Mouse (Mus musculus) hindbrain, embryonic 10.5 days (tissue): ENCODE measurements around the gene Xdh. TPM values are rescaled to one million over a fixed set of nuclear protein-coding genes. Genes with fewer than 3 reads are reported as not detected.

Source experiments
- DNase-seq: peaks from one replicate; pipeline ENCODE4 v3.0.0-alpha.2; 2017; ENCODE audit warnings: low spot score
- H3K27ac ChIP-seq: fragments of 300-500 bp; sonication (generic); 2 replicates; pipeline ENCODE4 v1.5.1; 2016; ENCODE audit warnings: mild to moderate bottlenecking, moderate library complexity
- H3K27me3 ChIP-seq: fragments of 300-500 bp; sonication (generic); 2 replicates; pipeline ENCODE4 v1.6.1; 2016; ENCODE audit warnings: mild to moderate bottlenecking; ENCODE audit not compliant: poor library complexity, insufficient read depth, severe bottlenecking
- H3K36me3 ChIP-seq: fragments of 300-500 bp; sonication (generic); 2 replicates; pipeline ENCODE4 v1.6.1; 2016; ENCODE audit warnings: mild to moderate bottlenecking, moderate library complexity
- H3K4me1 ChIP-seq: fragments of 300-500 bp; sonication (generic); replicated peaks from 2 replicates; pipeline ENCODE4 v1.6.1; 2016; ENCODE audit warnings: mild to moderate bottlenecking
- H3K4me3 ChIP-seq: fragments of 300-500 bp; sonication (generic); 2 replicates; pipeline ENCODE4 v1.5.1; 2016; ENCODE audit warnings: mild to moderate bottlenecking, moderate library complexity
- H3K9me3 ChIP-seq: fragments of 300-500 bp; sonication (generic); 2 replicates; pipeline ENCODE4 v1.6.1; 2016; ENCODE audit warnings: mild to moderate bottlenecking, moderate library complexity
- WGBS: fragments of 180-500 bp; shearing (Covaris S2); methylation state at CpG from one replicate; pipeline ENCODE4 v1.1.7; 2016; 5-methylcytosine and 5-hydroxymethylcytosine counted together
- polyA plus RNA-seq: library from polyadenylated mRNA; unstranded; fragments of >200 nt; fragmentation: Nextera tagmentation; extraction: Ambion mirVana; gene quantifications from 2 replicates; pipeline ENCODE4 v1.2.1, GENCODE M21; 2016

The Xdh gene
- polyA plus RNA-seq, 1 experiment from 2014 or later = 0.22 TPM

DNA sequence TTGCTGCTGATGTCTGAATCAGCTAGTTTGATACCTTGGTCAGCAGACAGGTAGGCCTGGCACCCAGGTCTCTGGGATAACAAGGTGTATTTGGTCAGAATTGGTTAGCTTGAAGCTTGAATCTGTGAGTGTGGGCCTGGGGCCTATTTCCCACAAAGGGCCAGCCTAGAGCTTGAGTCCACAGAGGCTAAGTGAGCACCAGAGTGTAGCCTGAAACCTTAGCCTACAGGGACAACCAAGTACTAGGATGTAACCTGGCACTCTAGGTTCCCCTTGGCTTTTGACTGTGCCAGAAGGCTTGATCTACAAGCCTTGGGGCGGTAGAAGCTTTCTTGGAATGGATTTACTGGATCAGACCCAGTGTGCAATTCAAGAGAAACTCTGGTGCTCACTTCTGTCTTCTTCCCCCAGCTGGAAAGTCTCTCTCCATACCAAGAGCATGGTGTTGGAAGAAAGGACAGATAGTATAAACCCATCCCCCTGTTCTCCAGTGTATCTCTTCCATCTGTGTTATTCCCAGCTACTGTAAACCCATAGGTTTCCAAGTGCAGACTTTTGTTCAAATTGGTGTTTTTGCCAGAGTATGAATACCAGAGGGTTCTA lies 11.9 kb upstream of the Xdh start:
- H3K36me3 ChIP-seq = no peaks in the 10 kb centered on the region
- 98% methylated on average over 1 of the region's 1 CpGs for WGBS

GRCm38 (mm10) chr17:73960745-73961144 lies 10.7 kb upstream of the Xdh start:
- 89% methylated on average over 4 of the region's 4 CpGs for WGBS
- H3K4me3 ChIP-seq = no peak overlapping the region
- DNase-seq = no peak
- H3K27ac ChIP-seq = no peak overlapping the region
- H3K27me3 ChIP-seq = no peaks in the 10 kb centered on the region
- no peaks in the 10 kb centered on the region for H3K4me1 ChIP-seq
- no peaks in the 10 kb centered on the region for H3K36me3 ChIP-seq
- H3K9me3 ChIP-seq = no peaks in the 10 kb centered on the region

More for the DNA sequence above, 11.9 kb upstream of the Xdh start:
- Histone ChIP-seq H3K4me3 (no peak overlapping the region), H3K27ac (no peak overlapping the region), H3K9me3 (no peaks in the 10 kb centered on the region), H3K27me3 (no peaks in the 10 kb centered on the region), H3K4me1 (no peaks in the 10 kb centered on the region)
- no peak for DNase-seq

DNA sequence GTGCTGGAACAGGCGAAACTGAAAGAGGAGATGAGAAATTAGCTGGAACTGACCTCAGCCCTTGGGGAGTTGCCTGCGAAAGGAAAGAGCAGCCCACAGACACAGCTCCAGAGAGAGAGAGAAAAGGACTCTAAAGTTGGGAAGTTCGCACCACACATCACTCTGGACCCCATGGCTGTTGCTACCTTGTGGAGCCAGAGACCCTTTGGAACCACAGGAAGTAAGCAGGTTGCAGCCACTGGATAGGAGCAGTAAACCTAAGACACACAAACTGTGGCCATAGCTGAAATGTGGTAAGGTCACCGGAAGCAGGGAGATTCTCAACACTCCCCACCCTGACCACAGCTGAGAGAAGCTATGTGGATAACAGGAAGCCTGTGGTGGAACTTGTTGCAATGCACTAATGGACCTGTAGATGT lies 2.1 kb upstream of the Xdh start:
- 80% methylated on average over 4 of the region's 4 CpGs for WGBS
- Histone ChIP-seq H3K9me3 (no peaks in the 10 kb centered on the region), H3K4me1 (no peaks in the 10 kb centered on the region), H3K4me3 (no peak overlapping the region), H3K36me3 (no peaks in the 10 kb centered on the region), H3K27me3 (no peaks in the 10 kb centered on the region), H3K27ac (no peak overlapping the region)
- DNase-seq = no peak

DNA sequence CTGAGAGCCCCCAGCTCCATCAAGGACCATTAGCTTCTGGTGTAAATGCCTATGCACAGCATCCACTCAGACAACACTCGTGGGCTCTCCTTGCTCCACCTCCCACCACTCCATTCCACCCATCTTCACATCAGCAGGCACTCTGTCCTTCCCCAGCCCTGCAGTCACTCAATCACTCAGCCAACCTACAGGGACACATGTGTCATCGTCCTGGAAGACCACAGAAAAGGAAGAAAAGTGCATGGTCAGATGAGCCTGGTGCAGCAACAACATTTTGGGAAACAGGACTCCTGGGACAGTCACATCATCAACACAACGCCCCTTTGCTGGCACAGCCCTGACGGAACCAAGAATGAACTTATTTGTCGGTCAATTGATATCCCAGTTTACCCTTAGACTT lies 974 bp upstream of the Xdh start:
- WGBS = 83% methylated on average over 5 of the region's 5 CpGs
- no peaks in the 10 kb centered on the region for H3K27me3 ChIP-seq
- no peaks in the 10 kb centered on the region for H3K36me3 ChIP-seq
- no peaks in the 10 kb centered on the region for H3K4me1 ChIP-seq
- no peak for DNase-seq
- no peak overlapping the region for H3K27ac ChIP-seq
- H3K4me3 ChIP-seq = no peak overlapping the region
- no peaks in the 10 kb centered on the region for H3K9me3 ChIP-seq

GRCm38 (mm10) chr17:73949498-73949897 lies 498 bp downstream of the Xdh start:
- no peak for DNase-seq
- no peaks in the 10 kb centered on the region for H3K4me1 ChIP-seq
- no peaks in the 10 kb centered on the region for H3K27me3 ChIP-seq
- H3K27ac ChIP-seq = no peak overlapping the region
- WGBS = 83% methylated on average over 4 of the region's 4 CpGs
- H3K36me3 ChIP-seq = no peaks in the 10 kb centered on the region
- H3K9me3 ChIP-seq = no peaks in the 10 kb centered on the region
- H3K4me3 ChIP-seq = no peak overlapping the region

DNA sequence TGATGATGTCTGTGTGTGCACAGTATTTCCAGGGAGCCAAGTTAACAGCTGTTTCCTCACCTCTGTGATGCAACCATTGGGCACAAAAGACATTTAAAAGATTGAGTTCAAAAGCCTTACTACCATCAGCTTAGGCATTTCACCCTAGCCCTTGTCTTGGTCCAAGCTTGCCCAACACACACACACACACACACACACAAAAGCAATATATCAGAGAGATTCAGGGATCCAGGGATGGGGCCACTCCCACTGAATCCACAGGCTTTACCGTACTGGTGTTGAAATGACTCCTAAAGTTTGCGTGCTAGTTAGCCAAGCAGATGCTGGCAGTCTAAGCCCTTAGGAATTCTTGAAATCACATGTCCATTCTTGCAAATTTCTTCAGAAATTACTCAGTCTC lies 1.2 kb downstream of the Xdh start:
- Histone ChIP-seq H3K4me1 (no peaks in the 10 kb centered on the region), H3K27me3 (no peaks in the 10 kb centered on the region), H3K4me3 (no peak overlapping the region), H3K27ac (no peak overlapping the region), H3K9me3 (no peaks in the 10 kb centered on the region), H3K36me3 (no peaks in the 10 kb centered on the region)
- 93% methylated on average over 2 of the region's 2 CpGs for WGBS
- DNase-seq = no peak

GRCm38 (mm10) chr17:73948039-73948438 lies 2.0 kb downstream of the Xdh start:
- H3K36me3 ChIP-seq = no peaks in the 10 kb centered on the region
- no peaks in the 10 kb centered on the region for H3K9me3 ChIP-seq
- H3K4me1 ChIP-seq = no peaks in the 10 kb centered on the region
- H3K4me3 ChIP-seq = no peak overlapping the region
- no peak overlapping the region for H3K27ac ChIP-seq
- 94% methylated on average over 3 of the region's 3 CpGs for WGBS
- DNase-seq = no peak
- H3K27me3 ChIP-seq = no peaks in the 10 kb centered on the region

GRCm38 (mm10) chr17:73946856-73947255 lies 3.1 kb downstream of the Xdh start:
- no peak overlapping the region for H3K27ac ChIP-seq
- H3K27me3 ChIP-seq = no peaks in the 10 kb centered on the region
- 84% methylated on average over 5 of the region's 5 CpGs for WGBS
- no peaks in the 10 kb centered on the region for H3K4me1 ChIP-seq
- H3K36me3 ChIP-seq = no peaks in the 10 kb centered on the region
- H3K4me3 ChIP-seq = no peak overlapping the region
- H3K9me3 ChIP-seq = no peaks in the 10 kb centered on the region
- DNase-seq = no peak

GRCm38 (mm10) chr17:73944661-73945060 lies 5.3 kb downstream of the Xdh start:
- Histone ChIP-seq H3K36me3 (no peaks in the 10 kb centered on the region), H3K27me3 (no peaks in the 10 kb centered on the region), H3K4me1 (no peaks in the 10 kb centered on the region), H3K9me3 (no peaks in the 10 kb centered on the region), H3K4me3 (no peak overlapping the region), H3K27ac (no peak overlapping the region)
- WGBS = 86% methylated on average over 5 of the region's 5 CpGs
- DNase-seq = no peak

DNA sequence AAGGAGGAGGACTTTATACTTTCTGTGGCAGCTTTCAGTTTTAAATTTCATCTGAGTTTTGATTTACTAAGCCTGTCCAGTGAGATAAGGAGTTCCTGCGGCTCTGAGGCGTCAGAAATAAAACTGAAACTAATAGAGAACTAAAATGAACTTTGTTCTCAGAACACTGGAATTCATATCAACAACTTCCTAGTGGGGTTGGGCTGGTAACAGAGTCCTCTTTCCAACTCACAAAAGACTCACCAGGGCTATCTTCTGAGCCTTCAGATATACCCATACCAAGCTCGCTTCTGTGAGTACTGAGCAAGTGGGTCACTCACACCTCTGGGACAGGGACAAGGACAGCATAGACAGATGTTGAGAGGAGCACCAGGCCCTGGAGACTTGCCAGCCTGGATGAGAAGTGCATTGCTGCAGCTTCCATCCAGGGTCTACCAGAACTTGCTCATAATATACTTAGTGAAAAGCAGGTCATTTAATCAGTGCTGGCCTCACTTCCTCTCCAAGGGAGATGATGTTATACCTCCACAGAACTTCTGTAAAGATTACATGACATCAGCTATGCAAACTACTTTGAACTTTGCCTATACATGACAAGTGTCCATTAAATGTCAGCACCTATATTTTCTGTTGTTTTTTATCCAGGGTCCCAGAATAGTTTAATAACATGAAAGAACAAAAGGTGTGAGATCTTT lies 7.6 kb downstream of the Xdh start:
- 89% methylated on average over 3 of the region's 3 CpGs for WGBS
- Histone ChIP-seq H3K36me3 (no peaks in the 10 kb centered on the region), H3K4me3 (no peak overlapping the region), H3K4me1 (no peaks in the 10 kb centered on the region), H3K9me3 (no peaks in the 10 kb centered on the region), H3K27ac (no peak overlapping the region), H3K27me3 (no peaks in the 10 kb centered on the region)
- DNase-seq = no peak

GRCm38 (mm10) chr17:73941816-73942215 lies 8.2 kb downstream of the Xdh start:
- H3K4me1 ChIP-seq = no peaks in the 10 kb centered on the region

GRCm38 (mm10) chr17:73937073-73937472 lies 12.9 kb downstream of the Xdh start:
- H3K27ac ChIP-seq = no peak overlapping the region
- H3K36me3 ChIP-seq = no peaks in the 10 kb centered on the region
- DNase-seq = no peak
- no peak overlapping the region for H3K4me3 ChIP-seq
- H3K4me1 ChIP-seq = no peaks in the 10 kb centered on the region
- no peaks in the 10 kb centered on the region for H3K9me3 ChIP-seq
- H3K27me3 ChIP-seq = no peaks in the 10 kb centered on the region
- WGBS = 84% methylated on average over 7 of the region's 7 CpGs

More at GRCm38 (mm10) chr17:73941816-73942215, 8.2 kb downstream of the Xdh start:
- no peaks in the 10 kb centered on the region for H3K27me3 ChIP-seq
- WGBS = 80% methylated on average over 3 of the region's 3 CpGs
- H3K36me3 ChIP-seq = no peaks in the 10 kb centered on the region
- H3K27ac ChIP-seq = no peak overlapping the region
- no peak overlapping the region for H3K4me3 ChIP-seq
- DNase-seq = no peak
- H3K9me3 ChIP-seq = no peaks in the 10 kb centered on the region

- Histone ChIP-seq H3K36me3 (no peaks in the 10 kb centered on the region), H3K9me3 (no peaks in the 10 kb centered on the region), H3K27me3 (no peaks in the 10 kb centered on the region), H3K4me1 (no peaks in the 10 kb centered on the region), H3K27ac (no peak overlapping the region), H3K4me3 (no peak overlapping the region)
- no peak for DNase-seq
- 81% methylated on average over 4 of the region's 4 CpGs for WGBS
Measured at GRCm38 (mm10) chr17:73935163-73935562, 14.8 kb downstream of the Xdh start.
